Mouse (Mus musculus) embryonic stem cell, embryonic (primary cell): ENCODE measurements at regions not wholly inside any gene's neighbourhood (a gene's known extent, or its start where the extent isn't known, plus 50 kb on each side); places are given as distances from the start of the nearest gene placed in this dataset.

Experiments
- CTCF ChIA-PET, 4 experiments: fragments of 300-600 bp in 2 of 4; fragments of 350-600 bp in 2 of 4; sonication (Branson Sonifier 250); formaldehyde crosslinking; loops; one replicate each; lab custom pipeline; 2022; ENCODE audit warnings: inconsistent platforms in 2 of 4; lab: Charles Lee
- POLR2A ChIA-PET, 4 experiments: fragments of 300-600 bp in 2 of 4; fragments of 350-600 bp in 2 of 4; sonication (Branson Sonifier 250); formaldehyde crosslinking; loops; one replicate each; lab custom pipeline; 2022; ENCODE audit warnings: antibody characterized with exemption in 4 of 4, inconsistent platforms in 1 of 4; lab: Charles Lee

GRCm38 (mm10) chr15:61618638-61619500 lies 696.1 kb upstream of the A1bg start:
- ChIA-PET CTCF (interaction anchor here in 3 of 4 experiments (0.6 kb wide), 3 partner anchors 19 to 831 kb away, joined by 3 to 6 read pairs (median 4); no protein-coding TSS in a partner anchor), POLR2A (no interaction called here)

GRCm38 (mm10) chr15:61610662-61611061 lies 687.9 kb upstream of the A1bg start:
- POLR2A ChIA-PET = no interaction called here
- CTCF ChIA-PET = no interaction called here

GRCm38 (mm10) chr15:61609656-61610055 lies 686.8 kb upstream of the A1bg start:
- POLR2A ChIA-PET = no interaction called here

GRCm38 (mm10) chr15:61608301-61608731 lies 685.5 kb upstream of the A1bg start:
- ChIA-PET POLR2A (no interaction called here), CTCF (no interaction called here)

More at GRCm38 (mm10) chr15:61609656-61610055, 686.8 kb upstream of the A1bg start:
- CTCF ChIA-PET = no interaction called here

GRCm38 (mm10) chr15:61599734-61600133 lies 676.9 kb upstream of the A1bg start:
- CTCF ChIA-PET = interaction anchor here in 1 of 4 experiments (0.7 kb wide), 1 partner anchor 19 kb away, joined by 3 read pairs; no protein-coding TSS in a partner anchor
- POLR2A ChIA-PET = no interaction called here

- ChIA-PET CTCF (no interaction called here), POLR2A (no interaction called here)
These were observed 673.5 kb upstream of the A1bg start for GRCm38 (mm10) chr15:61596318-61596717.

GRCm38 (mm10) chr15:61588956-61589355 lies 666.1 kb upstream of the A1bg start:
- ChIA-PET POLR2A (no interaction called here), CTCF (no interaction called here)

GRCm38 (mm10) chr15:61582335-61582734 lies 659.5 kb upstream of the A1bg start:
- ChIA-PET CTCF (interaction anchor here in 1 of 4 experiments (0.6 kb wide), 1 partner anchor 459 kb away, joined by 3 read pairs; no protein-coding TSS in a partner anchor), POLR2A (no interaction called here)

GRCm38 (mm10) chr15:61563347-61563746 lies 640.5 kb upstream of the A1bg start:
- CTCF ChIA-PET = no interaction called here
- POLR2A ChIA-PET = interaction anchor here in 1 of 4 experiments (0.7 kb wide), 1 partner anchor 1134 kb away, joined by 3 read pairs; no protein-coding TSS in a partner anchor

- ChIA-PET CTCF (no interaction called here), POLR2A (interaction anchor here in 1 of 4 experiments (0.6 kb wide), 1 partner anchor 19 kb away, joined by 3 read pairs; no protein-coding TSS in a partner anchor)
These were observed 639.4 kb upstream of the A1bg start for GRCm38 (mm10) chr15:61562252-61562651.

GRCm38 (mm10) chr15:61553908-61554307 lies 631.1 kb upstream of the A1bg start:
- POLR2A ChIA-PET = interaction anchor here in 1 of 4 experiments (0.6 kb wide), 1 partner anchor 226 kb away, joined by 7 read pairs; no protein-coding TSS in a partner anchor

GRCm38 (mm10) chr15:61553081-61553680 lies 630.4 kb upstream of the A1bg start:
- POLR2A ChIA-PET = no interaction called here
- CTCF ChIA-PET = no interaction called here

More at GRCm38 (mm10) chr15:61553908-61554307, 631.1 kb upstream of the A1bg start:
- CTCF ChIA-PET = no interaction called here

- CTCF ChIA-PET = no interaction called here
- POLR2A ChIA-PET = no interaction called here
These were observed 628.4 kb upstream of the A1bg start for GRCm38 (mm10) chr15:61551206-61551605.

GRCm38 (mm10) chr15:61548400-61548799 lies 625.6 kb upstream of the A1bg start:
- ChIA-PET POLR2A (no interaction called here), CTCF (interaction anchor here in 1 of 4 experiments (0.5 kb wide), 1 partner anchor 1905 kb away, joined by 3 read pairs; no protein-coding TSS in a partner anchor)

GRCm38 (mm10) chr15:61546608-61547007 lies 623.8 kb upstream of the A1bg start:
- ChIA-PET POLR2A (no interaction called here), CTCF (no interaction called here)

- CTCF ChIA-PET = interaction anchor here in 1 of 4 experiments (0.6 kb wide), 2 partner anchors 11 to 41 kb away, joined by 5 read pairs; no protein-coding TSS in a partner anchor
- POLR2A ChIA-PET = no interaction called here
These were observed 621.3 kb upstream of the A1bg start for GRCm38 (mm10) chr15:61544074-61544473.

- CTCF ChIA-PET = no interaction called here
- POLR2A ChIA-PET = no interaction called here
These were observed 618.8 kb upstream of the A1bg start for GRCm38 (mm10) chr15:61541643-61542042.

GRCm38 (mm10) chr15:61540753-61541421 lies 618.1 kb upstream of the A1bg start:
- POLR2A ChIA-PET = no interaction called here

GRCm38 (mm10) chr15:61538930-61539329 lies 616.1 kb upstream of the A1bg start:
- ChIA-PET CTCF (no interaction called here), POLR2A (no interaction called here)

More at GRCm38 (mm10) chr15:61540753-61541421, 618.1 kb upstream of the A1bg start:
- CTCF ChIA-PET = no interaction called here
